Mouse (Mus musculus) heart, embryonic 10.5 days (tissue): ENCODE data around the gene Hilpda. TPM values are rescaled to one million over a fixed set of nuclear protein-coding genes. Genes with fewer than 3 reads are reported as not detected.

Experiments used
- DNase-seq: peaks from one replicate; pipeline ENCODE4 v3.0.0-alpha.2; 2017; ENCODE audit warnings: low spot score
- H3K27ac ChIP-seq: fragments of 300-500 bp; sonication (generic); 2 replicates; pipeline ENCODE4 v1.5.1; 2016; ENCODE audit warnings: mild to moderate bottlenecking
- H3K27me3 ChIP-seq: fragments of 300-500 bp; sonication (generic); 2 replicates; pipeline ENCODE4 v1.6.1; 2016; ENCODE audit warnings: mild to moderate bottlenecking; ENCODE audit not compliant: poor library complexity, insufficient read depth, severe bottlenecking
- H3K36me3 ChIP-seq: fragments of 300-500 bp; sonication (generic); 2 replicates; pipeline ENCODE4 v1.6.1; 2016; ENCODE audit warnings: mild to moderate bottlenecking, moderate library complexity
- H3K4me1 ChIP-seq: fragments of 300-500 bp; sonication (generic); 2 replicates; pipeline ENCODE4 v1.6.1; 2016; ENCODE audit warnings: mild to moderate bottlenecking
- H3K4me3 ChIP-seq: fragments of 300-500 bp; sonication (generic); 2 replicates; pipeline ENCODE4 v1.5.1; 2016; ENCODE audit warnings: mild to moderate bottlenecking, moderate library complexity
- H3K9me3 ChIP-seq: fragments of 300-500 bp; sonication (generic); 2 replicates; pipeline ENCODE4 v1.6.1; 2016; ENCODE audit warnings: mild to moderate bottlenecking, moderate library complexity
- WGBS: fragments of 180-500 bp; shearing (Covaris S2); methylation state at CpG from one replicate; pipeline ENCODE4 v1.1.7; 2016; 5-methylcytosine and 5-hydroxymethylcytosine counted together
- polyA plus RNA-seq: library from polyadenylated mRNA; unstranded; fragments of >200 nt; fragmentation: Nextera tagmentation; extraction: Ambion mirVana; gene quantifications from 2 replicates; pipeline ENCODE4 v1.2.1, GENCODE M21; 2016

Gene Hilpda
- 28.1 and 34.2 TPM in 2 replicates for polyA plus RNA-seq

- peaks cover 17% of the 10 kb centered on the region for H3K36me3 ChIP-seq
- H3K9me3 ChIP-seq, result no peaks in the 10 kb centered on the region
- peak within 1 kb of the TSS; percentile 69 for H3K4me3 ChIP-seq
- H3K27me3 ChIP-seq, result no peaks in the 10 kb centered on the region
- H3K4me1 ChIP-seq, result peaks cover 25% of the 10 kb centered on the region
- under 1% methylated on average over 46 of the region's 46 CpGs for WGBS
- DNase-seq, result peak; percentile 98
- H3K27ac ChIP-seq, result peak within 1 kb of the TSS; percentile 92
Measured at GRCm38 (mm10) chr6:29272312-29273072, at the start of gene Hilpda. Gene Hilpda (plus strand): TSS chr6:29272488.

- no peak overlapping the region for H3K27ac ChIP-seq
- H3K36me3 ChIP-seq, result no peaks in the 10 kb centered on the region
- peaks cover 15% of the 10 kb centered on the region for H3K4me1 ChIP-seq
- WGBS, result 60% methylated on average over 6 of the region's 6 CpGs
- no peak overlapping the region for H3K4me3 ChIP-seq
- no peaks in the 10 kb centered on the region for H3K9me3 ChIP-seq
- H3K27me3 ChIP-seq, result no peaks in the 10 kb centered on the region
- no peak for DNase-seq
Measured at GRCm38 (mm10) chr6:29229265-29229913, 42.9 kb upstream of the Hilpda start.

- no peaks in the 10 kb centered on the region for H3K36me3 ChIP-seq
- H3K27me3 ChIP-seq, result no peaks in the 10 kb centered on the region
- no peak for DNase-seq
- H3K4me3 ChIP-seq, result no peak overlapping the region
- H3K4me1 ChIP-seq, result peaks cover 15% of the 10 kb centered on the region
- no peaks in the 10 kb centered on the region for H3K9me3 ChIP-seq
- no peak overlapping the region for H3K27ac ChIP-seq
- WGBS, result 50% methylated on average over 6 of the region's 6 CpGs
Measured at GRCm38 (mm10) chr6:29230386-29230785, 41.9 kb upstream of the Hilpda start.

- H3K27me3 ChIP-seq, result no peaks in the 10 kb centered on the region
- H3K4me3 ChIP-seq, result no peak overlapping the region
- DNase-seq, result no peak
- no peaks in the 10 kb centered on the region for H3K36me3 ChIP-seq
- 83% methylated on average over 3 of the region's 3 CpGs for WGBS
- H3K9me3 ChIP-seq, result no peaks in the 10 kb centered on the region
- H3K4me1 ChIP-seq, result peaks cover 15% of the 10 kb centered on the region
- H3K27ac ChIP-seq, result no peak overlapping the region
Measured at GRCm38 (mm10) chr6:29231799-29232198, 40.5 kb upstream of the Hilpda start.

- Histone ChIP-seq H3K27me3 (no peaks in the 10 kb centered on the region), H3K36me3 (no peaks in the 10 kb centered on the region), H3K4me3 (no peak overlapping the region), H3K4me1 (peaks cover 15% of the 10 kb centered on the region), H3K9me3 (no peaks in the 10 kb centered on the region), H3K27ac (no peak overlapping the region)
- no peak for DNase-seq
- 82% methylated on average over 6 of the region's 6 CpGs for WGBS
Measured at GRCm38 (mm10) chr6:29232321-29232720, 40.0 kb upstream of the Hilpda start.

GRCm38 (mm10) chr6:29233710-29234109 is 38.6 kb upstream of the Hilpda start:
- DNase-seq, result no peak
- H3K27me3 ChIP-seq, result no peaks in the 10 kb centered on the region
- 72% methylated on average over 3 of the region's 3 CpGs for WGBS
- H3K4me3 ChIP-seq, result no peak overlapping the region
- no peaks in the 10 kb centered on the region for H3K36me3 ChIP-seq
- no peaks in the 10 kb centered on the region for H3K9me3 ChIP-seq
- H3K4me1 ChIP-seq, result peaks cover 15% of the 10 kb centered on the region
- H3K27ac ChIP-seq, result no peak overlapping the region

- Histone ChIP-seq H3K4me1 (peaks cover 12% of the 10 kb centered on the region), H3K9me3 (no peaks in the 10 kb centered on the region), H3K4me3 (no peak overlapping the region), H3K36me3 (no peaks in the 10 kb centered on the region), H3K27me3 (no peaks in the 10 kb centered on the region), H3K27ac (no peak overlapping the region)
- DNase-seq, result no peak
- 37% methylated on average over 8 of the region's 8 CpGs for WGBS
Measured at GRCm38 (mm10) chr6:29234272-29234671, 38.0 kb upstream of the Hilpda start.

- H3K4me3 ChIP-seq, result no peak overlapping the region
- no peaks in the 10 kb centered on the region for H3K36me3 ChIP-seq
- no peaks in the 10 kb centered on the region for H3K9me3 ChIP-seq
- H3K27ac ChIP-seq, result no peak overlapping the region
- H3K4me1 ChIP-seq, result peaks cover 7% of the 10 kb centered on the region
- H3K27me3 ChIP-seq, result no peaks in the 10 kb centered on the region
- 38% methylated on average over 2 of the region's 2 CpGs for WGBS
- no peak for DNase-seq
Measured at GRCm38 (mm10) chr6:29240806-29241205, 31.5 kb upstream of the Hilpda start.

GRCm38 (mm10) chr6:29241697-29242096 is 30.6 kb upstream of the Hilpda start:
- H3K27ac ChIP-seq, result no peak overlapping the region
- no peak for DNase-seq
- H3K9me3 ChIP-seq, result no peaks in the 10 kb centered on the region
- no peaks in the 10 kb centered on the region for H3K27me3 ChIP-seq
- H3K4me3 ChIP-seq, result no peak overlapping the region
- H3K36me3 ChIP-seq, result no peaks in the 10 kb centered on the region
- H3K4me1 ChIP-seq, result peaks cover 16% of the 10 kb centered on the region
- 71% methylated on average over 2 of the region's 2 CpGs for WGBS

- Histone ChIP-seq H3K27ac (no peak overlapping the region), H3K36me3 (no peaks in the 10 kb centered on the region), H3K4me1 (peaks cover 17% of the 10 kb centered on the region), H3K4me3 (no peak overlapping the region), H3K27me3 (no peaks in the 10 kb centered on the region), H3K9me3 (no peaks in the 10 kb centered on the region)
- no peak for DNase-seq
- 52% methylated on average over 1 of the region's 1 CpGs for WGBS
Measured at GRCm38 (mm10) chr6:29242265-29242664, 30.0 kb upstream of the Hilpda start.

GRCm38 (mm10) chr6:29245272-29246120 is 26.8 kb upstream of the Hilpda start:
- Histone ChIP-seq H3K9me3 (no peaks in the 10 kb centered on the region), H3K27me3 (no peaks in the 10 kb centered on the region), H3K4me1 (peaks cover 17% of the 10 kb centered on the region), H3K27ac (no peak overlapping the region), H3K36me3 (no peaks in the 10 kb centered on the region), H3K4me3 (no peak overlapping the region)
- DNase-seq, result no peak
- 45% methylated on average over 14 of the region's 14 CpGs for WGBS

GRCm38 (mm10) chr6:29246183-29246582 is 26.1 kb upstream of the Hilpda start:
- no peaks in the 10 kb centered on the region for H3K36me3 ChIP-seq
- 61% methylated on average over 3 of the region's 3 CpGs for WGBS

GRCm38 (mm10) chr6:29246585-29246984 is 25.7 kb upstream of the Hilpda start:
- no peak overlapping the region for H3K4me3 ChIP-seq
- WGBS, result 66% methylated on average over 5 of the region's 5 CpGs
- H3K27me3 ChIP-seq, result no peaks in the 10 kb centered on the region
- H3K27ac ChIP-seq, result no peak overlapping the region
- no peak for DNase-seq
- no peaks in the 10 kb centered on the region for H3K36me3 ChIP-seq
- no peaks in the 10 kb centered on the region for H3K9me3 ChIP-seq
- peaks cover 17% of the 10 kb centered on the region for H3K4me1 ChIP-seq

More at GRCm38 (mm10) chr6:29246183-29246582, 26.1 kb upstream of the Hilpda start:
- no peaks in the 10 kb centered on the region for H3K9me3 ChIP-seq
- H3K27ac ChIP-seq, result no peak overlapping the region
- H3K4me1 ChIP-seq, result peaks cover 17% of the 10 kb centered on the region
- no peak for DNase-seq
- no peaks in the 10 kb centered on the region for H3K27me3 ChIP-seq
- H3K4me3 ChIP-seq, result no peak overlapping the region
